Mouse (Mus musculus) spleen, adult 2 months (tissue): ENCODE data around the gene Tmem238.

ENCODE experiments used
- CTCF ChIP-seq: fragments of 200-500 bp; IDR thresholded peaks from 2 replicates; pipeline ENCODE4 v1.5.1; 2011; ENCODE audit warnings: mild to moderate bottlenecking, inconsistent platforms; ENCODE audit not compliant: insufficient read depth, insufficient read length, insufficient replicate concordance; ENCODE audit errors: extremely low read depth
- POLR2A ChIP-seq: fragments of 200-500 bp; IDR thresholded peaks from 2 replicates; pipeline ENCODE4 v1.6.1; 2011; ENCODE audit warnings: low read depth, low read length, inconsistent platforms

DNA sequence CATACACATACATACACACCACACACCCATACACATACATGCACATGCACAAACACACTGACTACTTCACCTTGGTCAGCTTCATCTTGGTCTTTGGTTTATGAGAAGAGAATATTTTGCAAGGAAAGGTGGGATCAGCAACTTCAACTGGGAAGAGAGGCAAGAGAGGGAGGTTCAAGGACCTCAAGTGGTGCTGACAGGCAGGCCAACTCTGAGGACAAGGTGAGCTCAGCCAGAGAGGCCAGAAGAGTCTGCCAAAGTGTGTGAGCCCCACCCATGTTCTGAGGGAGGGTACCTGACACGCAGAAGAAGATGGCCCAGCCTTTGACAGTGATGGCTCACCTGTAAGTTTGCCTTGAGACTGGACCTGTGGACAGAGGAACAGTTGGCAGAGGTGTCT, 29.8 kb downstream of the Tmem238 start:
- TF ChIP-seq CTCF (no peak), POLR2A (no peak)
